Mouse (Mus musculus) heart, adult 2 months (tissue): ENCODE data around the gene Cntn1. TPM values are rescaled to one million over a fixed set of nuclear protein-coding genes. Genes with fewer than 3 reads are reported as not detected.

Experiments
- DNase-seq, 2 experiments: peaks; one replicate each; pipeline ENCODE4 v3.0.0; 2021
- H3K27ac ChIP-seq: fragments of 200-600 bp; 2 replicates; pipeline ENCODE4 v1.8.1; 2022
- H3K27me3 ChIP-seq: fragments of 200-500 bp; 2 replicates; pipeline ENCODE4 v1.6.1; 2012; ENCODE audit warnings: mild to moderate bottlenecking, low read length, inconsistent platforms, mixed read lengths; ENCODE audit not compliant: control insufficient read depth, insufficient read depth
- H3K36me3 ChIP-seq: fragments of 200-500 bp; 2 replicates; pipeline ENCODE4 v1.6.1; 2012; ENCODE audit warnings: low read length, inconsistent platforms; ENCODE audit not compliant: control insufficient read depth, insufficient read depth
- H3K4me1 ChIP-seq: fragments of 200-500 bp; 2 replicates; pipeline ENCODE4 v1.6.1; 2011; ENCODE audit warnings: low read length; ENCODE audit not compliant: control insufficient read depth, insufficient read depth
- H3K4me3 ChIP-seq: fragments of 200-600 bp; 2 replicates; pipeline ENCODE4 v1.8.1; 2022
- H3K79me2 ChIP-seq: fragments of 200-500 bp; replicated peaks from 2 replicates; pipeline ENCODE4 v1.6.1; 2012; ENCODE audit warnings: mild to moderate bottlenecking, inconsistent platforms, low read length, moderate library complexity, mixed read lengths; ENCODE audit not compliant: control insufficient read depth, insufficient read depth
- H3K9ac ChIP-seq: fragments of 200-500 bp; 2 replicates; pipeline ENCODE4 v1.6.1; 2012; ENCODE audit warnings: low read depth, mild to moderate bottlenecking, control low read depth, inconsistent platforms, low read length, mixed read lengths
- CTCF ChIP-seq: fragments of 200-600 bp; IDR thresholded peaks from 2 replicates; pipeline ENCODE4 v1.8.1; 2022; ENCODE audit warnings: antibody characterized with exemption, mild to moderate bottlenecking, moderate library complexity
- EP300 ChIP-seq: fragments of 200-500 bp; IDR thresholded peaks from 2 replicates; pipeline ENCODE4 v1.6.1; 2011; ENCODE audit warnings: low read depth, low read length, control low read depth; ENCODE audit not compliant: insufficient read depth
- POLR2A ChIP-seq: fragments of 200-500 bp; IDR thresholded peaks from 2 replicates; pipeline ENCODE4 v1.6.1; 2011; ENCODE audit warnings: mild to moderate bottlenecking, low read depth, low read length, control low read depth; ENCODE audit not compliant: insufficient read depth
- intact Hi-C: fragments of 180-260 bp; cut with DNase I; formaldehyde crosslinking; loops from one replicate; pipeline ENCODE4 v1.15.1; 2025
- polyA plus RNA-seq: library from polyadenylated mRNA; depleted of rRNA; stranded (reverse); fragments of >200 nt; gene quantifications from 2 replicates; pipeline ENCODE4 v1.2.3, GENCODE M21; 2012; rRNA removed
- total RNA-seq, 2 experiments: library from RNA; stranded (reverse); gene quantifications; 2 replicates each; pipeline ENCODE4 v1.2.3; 2021

The Cntn1 gene
- total and polyA plus RNA-seq, 3 experiments: 0.05 to 0.11 (median 0.08) TPM

DNA sequence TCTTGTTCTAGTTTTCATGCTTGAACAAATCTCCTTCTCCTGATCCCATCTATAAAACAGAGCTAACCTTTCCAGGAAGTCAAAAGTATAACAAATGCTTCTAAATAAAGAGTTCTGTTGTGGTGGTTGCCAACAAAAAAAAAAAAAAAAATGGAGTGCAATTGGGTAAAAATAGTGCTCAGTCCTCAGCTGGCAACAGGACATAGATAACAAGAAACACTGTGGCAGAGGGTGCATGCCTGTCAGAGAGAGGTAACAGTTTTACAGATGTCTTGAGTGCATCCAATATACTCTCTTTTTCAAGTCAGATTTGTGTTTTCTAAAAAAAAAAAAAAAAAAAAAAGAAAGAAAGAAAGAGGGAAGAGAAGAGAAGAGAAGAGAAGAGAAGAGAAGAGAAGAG is 313.6 kb downstream of the Cntn1 start:
- Histone ChIP-seq H3K27me3 (no peaks in the 10 kb centered on the region), H3K36me3 (peaks cover 2% of the 10 kb centered on the region; the same call in 1 of the 2 replicates), H3K9ac (no peak overlapping the region), H3K4me1 (no peaks in the 10 kb centered on the region; the same call in none of the 2 replicates), H3K4me3 (no peak overlapping the region), H3K27ac (peak overlapping the region; percentile 65; the same call in 1 of the 2 replicates), H3K79me2 (no peaks in the 10 kb centered on the region)
- no peak for DNase-seq
- TF ChIP-seq EP300: no peak
- TF ChIP-seq POLR2A: no peak
- no peak for TF ChIP-seq CTCF
- intact Hi-C loops: no loop called here

Other genes with a start within 250 kb of the Cntn1 start
- gene Smgc, start 212.9 kb upstream of the Cntn1 start, total RNA-seq: not detected
- gene Smgc, start 212.9 kb upstream of the Cntn1 start, polyA plus RNA-seq: not detected in 2 replicates